Mouse (Mus musculus) cerebellum, adult 2 months (tissue): Measurements from ENCODE around the gene Praf2. TPM values are rescaled to one million over a fixed set of nuclear protein-coding genes. Genes with fewer than 3 reads are reported as not detected.
A peak's percentile ranks its signal among the peaks of the same experiment; 100 is the strongest.

Experiments used
- DNase-seq, 2 experiments: peaks; one replicate each; pipeline ENCODE4 v3.0.0; 2021
- H3K27ac ChIP-seq: fragments of 200-500 bp; 2 replicates; pipeline ENCODE4 v1.5.1; 2012; ENCODE audit warnings: low read length, control low read depth, inconsistent platforms; ENCODE audit not compliant: insufficient read depth
- H3K27me3 ChIP-seq: fragments of 200-500 bp; 2 replicates; pipeline ENCODE4 v1.6.1; 2012; ENCODE audit warnings: inconsistent platforms, mild to moderate bottlenecking, low read length, moderate library complexity; ENCODE audit not compliant: control insufficient read depth, insufficient read depth
- H3K4me1 ChIP-seq: fragments of 200-500 bp; 2 replicates; pipeline ENCODE4 v1.6.1; 2011; ENCODE audit warnings: low read length; ENCODE audit not compliant: control insufficient read depth, insufficient read depth
- H3K4me3 ChIP-seq: fragments of 200-500 bp; replicated peaks from 2 replicates; pipeline ENCODE3; 2011; ENCODE audit warnings: mild to moderate bottlenecking, low read depth, low read length, control low read depth; ENCODE audit not compliant: insufficient read depth
- CTCF ChIP-seq: fragments of 200-500 bp; IDR thresholded peaks from 2 replicates; pipeline ENCODE4 v1.5.1; 2011; ENCODE audit warnings: low read depth, mild to moderate bottlenecking, control low read depth, low read length, moderate library complexity, borderline replicate concordance; ENCODE audit not compliant: insufficient read depth
- POLR2A ChIP-seq: fragments of 200-500 bp; IDR thresholded peaks from 2 replicates; pipeline ENCODE4 v1.6.1; 2011; ENCODE audit warnings: low read length, control low read depth, borderline replicate concordance; ENCODE audit not compliant: insufficient read depth
- WGBS: fragments of 180-500 bp; shearing (Covaris S2); methylation state at CpG from one replicate; pipeline ENCODE4 v1.1.7; 2018; 5-methylcytosine and 5-hydroxymethylcytosine counted together
- polyA plus RNA-seq: library from polyadenylated mRNA; depleted of rRNA; stranded (reverse); fragments of >200 nt; gene quantifications from 2 replicates; pipeline ENCODE4 v1.2.3, GENCODE M21; 2012

Gene Praf2
- polyA plus RNA-seq, 1 experiment: 179 TPM

- WGBS: 87% methylated on average over 7 of the region's 7 CpGs
Observed at GRCm38 (mm10) chrX:7724135-7724534, 4.1 kb upstream of the Praf2 start.

GRCm38 (mm10) chrX:7725841-7726240 is 2.4 kb upstream of the Praf2 start:
- Histone ChIP-seq H3K27me3 (no peaks in the 10 kb centered on the region), H3K4me3 (no peak overlapping the region), H3K4me1 (no peaks in the 10 kb centered on the region), H3K27ac (no peak overlapping the region)
- TF ChIP-seq POLR2A: no peak
- DNase-seq: no peak
- 86% methylated on average over 11 of the region's 12 CpGs for WGBS

More at GRCm38 (mm10) chrX:7724135-7724534, 4.1 kb upstream of the Praf2 start:
- TF ChIP-seq CTCF: no peak
- TF ChIP-seq POLR2A: no peak
- H3K27me3 ChIP-seq: no peaks in the 10 kb centered on the region
- H3K4me1 ChIP-seq: no peaks in the 10 kb centered on the region
- no peak for DNase-seq
- no peak overlapping the region for H3K4me3 ChIP-seq
- H3K27ac ChIP-seq: no peak overlapping the region

GRCm38 (mm10) chrX:7727176-7727575 is 1.1 kb upstream of the Praf2 start:
- TF ChIP-seq CTCF: no peak
- no peak for TF ChIP-seq POLR2A
- H3K27me3 ChIP-seq: no peaks in the 10 kb centered on the region
- 81% methylated on average over 13 of the region's 13 CpGs for WGBS
- no peak for DNase-seq
- no peak overlapping the region for H3K4me3 ChIP-seq
- no peaks in the 10 kb centered on the region for H3K4me1 ChIP-seq
- H3K27ac ChIP-seq: no peak overlapping the region

GRCm38 (mm10) chrX:7728922-7729265 is 655 bp downstream of the Praf2 start:
- no peak for DNase-seq
- H3K4me3 ChIP-seq: peak overlapping the region; percentile 71
- WGBS: 10% methylated on average over 4 of the region's 4 CpGs
- H3K27ac ChIP-seq: no peak overlapping the region
- no peak for TF ChIP-seq CTCF
- TF ChIP-seq POLR2A: no peak
- H3K27me3 ChIP-seq: no peaks in the 10 kb centered on the region
- no peaks in the 10 kb centered on the region for H3K4me1 ChIP-seq

GRCm38 (mm10) chrX:7733571-7734156 is 5.4 kb downstream of the Praf2 start:
- Histone ChIP-seq H3K4me3 (no peak overlapping the region), H3K27me3 (no peaks in the 10 kb centered on the region), H3K4me1 (peaks cover 10% of the 10 kb centered on the region), H3K27ac (no peak overlapping the region)
- peak; percentile 48 to 65 for DNase-seq
- TF ChIP-seq POLR2A (no peak), CTCF (peak; percentile 39; the same call in 1 of the 2 replicates)
- 20% methylated on average over 26 of the region's 26 CpGs for WGBS

GRCm38 (mm10) chrX:7739336-7740081 is 11.3 kb downstream of the Praf2 start:
- 32% methylated on average over 14 of the region's 14 CpGs for WGBS
- H3K4me3 ChIP-seq: peak overlapping the region; percentile 88
- H3K27ac ChIP-seq: peak overlapping the region; percentile 96
- TF ChIP-seq CTCF: no peak
- no peak for TF ChIP-seq POLR2A
- peak; percentile 86 to 91 for DNase-seq
- no peaks in the 10 kb centered on the region for H3K27me3 ChIP-seq
- peaks cover 9% of the 10 kb centered on the region for H3K4me1 ChIP-seq

GRCm38 (mm10) chrX:7740082-7740819 is 12.0 kb downstream of the Praf2 start:
- Histone ChIP-seq H3K27ac (peak overlapping the region; percentile 96), H3K27me3 (no peaks in the 10 kb centered on the region), H3K4me1 (peaks cover 7% of the 10 kb centered on the region), H3K4me3 (peak overlapping the region; percentile 88)
- TF ChIP-seq CTCF (no peak), POLR2A (no peak)
- 22% methylated on average over 10 of the region's 10 CpGs for WGBS
- DNase-seq: no peak
